23 mouse cellular contexts compared by ENCODE assay signal in genomic region chr12:12920166-12921157, GRCm38 (mm10). TPM values are rescaled to one million over a fixed set of nuclear protein-coding genes. Genes with fewer than 3 reads are reported as not detected.
A peak's percentile ranks its signal among the peaks of the same experiment; 100 is the strongest.
DNase-seq lines count a peak whose midpoint lies in the region; ATAC-seq lines count a peak whose summit lies in the region.
"Had no signal": no experiment of that assay in that cellular context is flagged by ENCODE, and none has a peak within 500 bp of the region (broad histone marks: within the 10 kb centered on the region; RNA-seq: fewer than 3 reads in every experiment).

No protein-coding gene starts in this region.

- no peak overlapping the region for H3K9ac ChIP-seq in kidney, embryonic 16.5 days (replicated peaks; ENCODE audit: low read length)
- H3K9ac ChIP-seq in kidney, embryonic 14.5 days (ENCODE audit: low read depth, low read length), result no peak overlapping the region
- H3K9ac ChIP-seq: embryonic facial prominence, embryonic 15.5 days; forebrain, embryonic 13.5 days; heart, embryonic 13.5 days; hindbrain, embryonic 14.5 days; liver, embryonic 13.5 days; lung, embryonic 15.5 days; midbrain, embryonic 13.5 days; neural tube, embryonic 13.5 days had no signal

- peaks cover 26% of the 10 kb centered on the region for H3K4me1 ChIP-seq in kidney, embryonic 16.5 days (ENCODE audit: insufficient read depth, low read length)
- peaks cover 23% of the 10 kb centered on the region for H3K4me1 ChIP-seq in kidney, embryonic 14.5 days (ENCODE audit: control insufficient read depth, insufficient read depth, low read length)
- peaks cover 48% of the 10 kb centered on the region for H3K4me1 ChIP-seq in embryonic facial prominence, embryonic 10.5 days
- H3K4me1 ChIP-seq: midbrain, embryonic 13.5 days; neural tube, embryonic 13.5 days had no signal

- no peak overlapping the region for H3K4me2 ChIP-seq in kidney, embryonic 16.5 days (replicated peaks; ENCODE audit: low read depth, low read length)
- H3K4me2 ChIP-seq in kidney, embryonic 14.5 days (replicated peaks; ENCODE audit: low read depth, low read length), result no peak overlapping the region
- H3K4me2 ChIP-seq: embryonic facial prominence, embryonic 15.5 days; forebrain, embryonic 13.5 days; heart, embryonic 13.5 days; hindbrain, embryonic 14.5 days; liver, embryonic 13.5 days; lung, embryonic 15.5 days; midbrain, embryonic 13.5 days; neural tube, embryonic 13.5 days had no signal

- no peaks in the 10 kb centered on the region for H3K9me3 ChIP-seq in kidney, embryonic 16.5 days (ENCODE audit: low read length)
- H3K9me3 ChIP-seq in kidney, embryonic 14.5 days (ENCODE audit: control insufficient read depth, low read length), result no peaks in the 10 kb centered on the region
- H3K9me3 ChIP-seq in embryonic facial prominence, embryonic 10.5 days, result no peaks in the 10 kb centered on the region
- H3K9me3 ChIP-seq: embryonic facial prominence, embryonic 15.5 days; forebrain, embryonic 13.5 days; heart, embryonic 13.5 days; liver, embryonic 13.5 days; lung, embryonic 15.5 days; midbrain, embryonic 13.5 days; neural tube, embryonic 13.5 days had no signal

- no peaks in the 10 kb centered on the region for H3K36me3 ChIP-seq in kidney, embryonic 16.5 days (ENCODE audit: insufficient read depth, low read length)
- no peaks in the 10 kb centered on the region for H3K36me3 ChIP-seq in kidney, embryonic 14.5 days (ENCODE audit: control insufficient read depth, insufficient read depth, low read length)
- no peaks in the 10 kb centered on the region for H3K36me3 ChIP-seq in embryonic facial prominence, embryonic 10.5 days (replicated peaks)
- H3K36me3 ChIP-seq: embryonic facial prominence, embryonic 15.5 days; heart, embryonic 13.5 days; liver, embryonic 13.5 days; lung, embryonic 15.5 days; midbrain, embryonic 13.5 days; neural tube, embryonic 13.5 days had no signal

- no peak for DNase-seq in embryonic facial prominence, embryonic 10.5 days (ENCODE audit: low spot score)
- DNase-seq in kidney, postnatal 25 days, result peak; percentile 19 to 56
- peak; percentile 86 for DNase-seq in testis, postnatal 14 days (ENCODE audit: low spot score)
- DNase-seq in lung, postnatal 25 days (ENCODE audit: low spot score), result no peak
- DNase-seq: adrenal gland, postnatal 25 days; cerebellum, adult 11-12 months; cerebellum, postnatal 25 days; embryo, embryonic 11 days; gastrocnemius, postnatal 10 days; heart, adult 11 months; left cerebral cortex, postnatal 4 days; liver, embryonic 13.5 days; thymus, postnatal 14 days had no signal

- H3K27me3 ChIP-seq in kidney, embryonic 16.5 days (ENCODE audit: insufficient read depth, low read length), result no peaks in the 10 kb centered on the region
- no peaks in the 10 kb centered on the region for H3K27me3 ChIP-seq in kidney, embryonic 14.5 days (ENCODE audit: control insufficient read depth, insufficient read depth, low read length)
- H3K27me3 ChIP-seq in embryonic facial prominence, embryonic 10.5 days (replicated peaks; ENCODE audit: low read depth, poor library complexity, severe bottlenecking), result no peaks in the 10 kb centered on the region
- H3K27me3 ChIP-seq: embryonic facial prominence, embryonic 15.5 days; forebrain, embryonic 13.5 days; heart, embryonic 13.5 days; liver, embryonic 13.5 days; lung, embryonic 15.5 days; midbrain, embryonic 13.5 days; neural tube, embryonic 13.5 days had no signal

- ATAC-seq in kidney, embryonic 16.5 days (ENCODE audit: low FRiP score, low TSS enrichment), result peak; percentile 36
- no peak for ATAC-seq in kidney, embryonic 14.5 days (ENCODE audit: low FRiP score, low TSS enrichment)
- no peak for ATAC-seq in activated CD4-positive, CD25-positive, alpha-beta regulatory T cell, adult 4 months
- ATAC-seq: midbrain, embryonic 13.5 days had no signal

- no peak overlapping the region for H3K4me3 ChIP-seq in kidney, embryonic 16.5 days (ENCODE audit: low read length)
- H3K4me3 ChIP-seq in kidney, embryonic 14.5 days (ENCODE audit: low read length), result no peak overlapping the region
- no peak overlapping the region for H3K4me3 ChIP-seq in embryonic facial prominence, embryonic 10.5 days
- H3K4me3 ChIP-seq: embryonic facial prominence, embryonic 15.5 days; forebrain, embryonic 13.5 days; heart, embryonic 13.5 days; liver, embryonic 13.5 days; lung, embryonic 15.5 days; midbrain, embryonic 13.5 days; neural tube, embryonic 13.5 days had no signal

- peak overlapping the region; percentile 58 for H3K27ac ChIP-seq in kidney, embryonic 16.5 days (ENCODE audit: low read length)
- H3K27ac ChIP-seq in kidney, embryonic 14.5 days (ENCODE audit: low read depth, low read length), result no peak overlapping the region
- H3K27ac ChIP-seq in embryonic facial prominence, embryonic 10.5 days (replicated peaks), result 0 out of 2 replicates have a peak overlapping the region, but pooled peaks have one; percentile 1
- H3K27ac ChIP-seq: embryonic facial prominence, embryonic 15.5 days; forebrain, embryonic 13.5 days; heart, embryonic 13.5 days; hindbrain, embryonic 14.5 days; liver, embryonic 13.5 days; lung, embryonic 15.5 days; midbrain, embryonic 13.5 days; neural tube, embryonic 13.5 days had no signal

- WGBS in kidney, embryonic 16.5 days, result 39% methylated on average over 12 of the region's 12 CpGs
- 41% methylated on average over 12 of the region's 12 CpGs for WGBS in kidney, embryonic 14.5 days
- WGBS in embryonic facial prominence, embryonic 10.5 days, result 33% methylated on average over 12 of the region's 12 CpGs

RNA-seq across cellular contexts. Expression of gene Mycn, which starts 21.3 kb away (rescaled TPM):
- polyA plus RNA-seq in kidney, embryonic 16.5 days (2015; fragmentation: Nextera tagmentation; extraction: Ambion mirVana), result 74.8 and 77.9 TPM in 2 replicates
- 88.2 and 104 TPM in 2 replicates for polyA plus RNA-seq in kidney, embryonic 14.5 days (2014; fragmentation: Nextera tagmentation; extraction: Ambion mirVana)
- 154 and 170 TPM in 2 replicates for polyA plus RNA-seq in embryonic facial prominence, embryonic 10.5 days (2016; fragmentation: Nextera tagmentation; extraction: Ambion mirVana)
- not detected for polyA plus RNA-seq in activated CD4-positive, CD25-positive, alpha-beta regulatory T cell, adult 4 months (2017; shearing (Covaris generic))

Comparison
In these comparisons a context has a peak if more than half of its experiments do, and no peak if none do; other contexts are left out.
1. DNase-seq: peak in kidney, postnatal 25 days (2 of 2) and testis, postnatal 14 days (single experiment); none in embryonic facial prominence, embryonic 10.5 days (single experiment) and lung, postnatal 25 days (single experiment).
2. RNA of gene Mycn, which starts 21.3 kb away (polyA plus RNA-seq): 154 to 170 TPM in embryonic facial prominence, embryonic 10.5 days, 88.2 to 104 TPM in kidney, embryonic 14.5 days and 74.8 to 77.9 TPM in kidney, embryonic 16.5 days; not detected in activated CD4-positive, CD25-positive, alpha-beta regulatory T cell, adult 4 months; every median in the first group is over 10 times any median in the second.